Mouse (Mus musculus) lung, postnatal 0 days (tissue): ENCODE data around the gene Gm10974.

Source experiments
- CTCF ChIP-seq: IDR thresholded peaks from 2 replicates; pipeline ENCODE4 v1.5.1; 2016; ENCODE audit warnings: antibody characterized with exemption, mild to moderate bottlenecking
- EP300 ChIP-seq: IDR thresholded peaks from 2 replicates; pipeline ENCODE4 v1.6.1; 2016; ENCODE audit warnings: antibody characterized with exemption, mild to moderate bottlenecking, control low read depth

DNA sequence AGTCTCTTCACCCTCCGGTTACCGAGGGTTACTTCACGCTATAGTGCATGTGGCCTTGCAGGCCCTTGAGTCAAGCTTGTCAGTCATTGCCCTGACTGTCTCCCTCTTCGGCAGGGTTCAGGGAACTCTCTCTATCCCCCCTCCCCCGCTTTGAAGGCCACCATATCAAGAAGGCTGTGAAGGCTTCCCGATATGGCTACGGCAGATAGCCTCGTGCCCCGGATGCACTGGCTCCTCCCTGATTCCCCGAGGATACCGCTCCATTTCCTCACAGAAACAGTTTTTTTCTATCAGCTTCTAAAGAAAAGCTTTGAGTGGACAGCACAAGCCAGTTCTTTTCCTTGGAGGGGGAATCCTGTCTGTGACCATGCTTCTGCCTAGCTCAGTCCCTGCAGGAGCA lies 39.8 kb downstream of the Gm10974 start:
- no peak for TF ChIP-seq CTCF
- no peak for TF ChIP-seq EP300
